Mouse (Mus musculus) Patski (cell line): ENCODE measurements around the gene Kndc1. TPM values are rescaled to one million over a fixed set of nuclear protein-coding genes. Genes with fewer than 3 reads are reported as not detected.

Experiments
- ATAC-seq: fragments of 100-300 bp; one replicate; pipeline ENCODE4 v1.8.0; 2021
- CTCF ChIA-PET: fragments of 350-600 bp; sonication (Branson Sonifier 250); formaldehyde crosslinking; loops from one replicate; lab custom pipeline; 2022; ENCODE audit warnings: inconsistent platforms; lab: Charles Lee
- POLR2A ChIA-PET: fragments of 350-600 bp; sonication (Branson Sonifier 250); formaldehyde crosslinking; loops from one replicate; lab custom pipeline; 2022; ENCODE audit warnings: antibody characterized with exemption, inconsistent platforms; lab: Charles Lee
- DNase-seq: peaks from one replicate; pipeline ENCODE4 v3.0.0-alpha.2; 2011; ENCODE audit warnings: low read depth, low spot score
- H3K27me3 ChIP-seq: fragments of 371-371 bp; one replicate; pipeline ENCODE4 v1.5.1; 2021
- CTCF ChIP-seq: fragments of 100-300 bp; IDR thresholded peaks from one replicate; pipeline ENCODE4 v1.5.1; 2021
- in situ Hi-C: fragments of 300-500 bp; cut with MboI; formaldehyde crosslinking; loops from 3 replicates; pipeline ENCODE4 v1.11.1; 2018; ENCODE audit warnings: low pct_unique_long_range_greater_than_20kb, mixed read lengths
- polyA plus RNA-seq: library from polyadenylated mRNA; unstranded; gene quantifications from one replicate; pipeline ENCODE4 v1.2.3, GENCODE M21; 2021

The Kndc1 gene
- polyA plus RNA-seq, 1 experiment from 2014 or later, result 0.54 TPM

- no peak for ATAC-seq
- TF ChIP-seq CTCF, result no peak
- in situ Hi-C loops, result no loop called here
- no peaks in the 10 kb centered on the region for H3K27me3 ChIP-seq
- DNase-seq, result no peak
- ChIA-PET CTCF (interaction anchor here (0.7 to 1.7 kb wide), 3 partner anchors 10 to 15 kb away, joined by 3 to 7 read pairs (median 4); no protein-coding TSS in a partner anchor), POLR2A (no interaction called here)
These were observed 84.7 kb downstream of the Kndc1 start for GRCm38 (mm10) chr7:139979011-139979719.

- no peak for DNase-seq
- ATAC-seq, result no peak
- in situ Hi-C loops, result no loop called here
- no peaks in the 10 kb centered on the region for H3K27me3 ChIP-seq
- POLR2A ChIA-PET, result interaction anchor here (0.6 kb wide), 1 partner anchor 28 kb away, joined by 3 read pairs; no protein-coding TSS in a partner anchor
- CTCF ChIA-PET, result no interaction called here
- no peak for TF ChIP-seq CTCF
These were observed 86.3 kb downstream of the Kndc1 start for GRCm38 (mm10) chr7:139980778-139981177.

GRCm38 (mm10) chr7:139982058-139982457, 87.6 kb downstream of the Kndc1 start:
- ATAC-seq (no peak), DNase-seq (no peak)
- no peak for TF ChIP-seq CTCF
- ChIA-PET POLR2A (interaction anchor here (0.5 to 0.7 kb wide), 2 partner anchors 13 to 360 kb away, joined by 3 read pairs; no protein-coding TSS in a partner anchor), CTCF (interaction anchor here (1.4 to 1.5 kb wide), 2 partner anchors 11 to 13 kb away, joined by 4 to 5 read pairs; partner anchors contain the start of gene Adam8)
- H3K27me3 ChIP-seq, result no peaks in the 10 kb centered on the region
- in situ Hi-C loops, result no loop called here

- ChIA-PET POLR2A (interaction anchor here (0.6 kb wide), 1 partner anchor 34 kb away, joined by 5 read pairs; no protein-coding TSS in a partner anchor), CTCF (interaction anchor here (1.5 to 4.2 kb wide), 2 partner anchors 11 to 13 kb away, joined by 4 to 17 read pairs; no protein-coding TSS in a partner anchor)
- no peak for DNase-seq
- no peak for ATAC-seq
- in situ Hi-C loops, result no loop called here
- no peaks in the 10 kb centered on the region for H3K27me3 ChIP-seq
- TF ChIP-seq CTCF, result no peak
These were observed 90.0 kb downstream of the Kndc1 start for GRCm38 (mm10) chr7:139984505-139984904.

GRCm38 (mm10) chr7:139988272-139988671, 93.8 kb downstream of the Kndc1 start:
- no peak for ATAC-seq
- no peaks in the 10 kb centered on the region for H3K27me3 ChIP-seq
- TF ChIP-seq CTCF, result no peak
- CTCF ChIA-PET, result interaction anchor here (4.2 kb wide), 1 partner anchor 7 kb away, joined by 17 read pairs; no protein-coding TSS in a partner anchor
- POLR2A ChIA-PET, result no interaction called here
- in situ Hi-C loops, result no loop called here
- DNase-seq, result no peak

- ChIA-PET POLR2A (interaction anchor here (0.6 kb wide), 1 partner anchor 324 kb away, joined by 15 read pairs; no protein-coding TSS in a partner anchor), CTCF (interaction anchor here (7.4 kb wide), 1 partner anchor 20 kb away, joined by 113 read pairs; no protein-coding TSS in a partner anchor)
- DNase-seq (no peak), ATAC-seq (no peak)
- H3K27me3 ChIP-seq, result no peaks in the 10 kb centered on the region
- in situ Hi-C loops, result loop anchor here (10.0 kb wide), 1 partner anchor 86 kb away; no protein-coding TSS in a partner anchor
- no peak for TF ChIP-seq CTCF
These were observed 96.4 kb downstream of the Kndc1 start for GRCm38 (mm10) chr7:139990864-139991394.

Other genes with a start within 250 kb of the Kndc1 start
- gene Cfap46, start 210.9 kb upstream of the Kndc1 start, polyA plus RNA-seq, result 4.2 TPM
- 55.9 TPM for gene Adgra1, start 60.5 kb upstream of the Kndc1 start, polyA plus RNA-seq
- gene Utf1, start 49.1 kb downstream of the Kndc1 start, polyA plus RNA-seq, result not detected
- 0.18 TPM for gene 6430531B16Rik, start 84.1 kb downstream of the Kndc1 start, polyA plus RNA-seq
- gene Adam8, start 97.9 kb downstream of the Kndc1 start, polyA plus RNA-seq, result 1.4 TPM
- gene Zfp511, start 141.7 kb downstream of the Kndc1 start, polyA plus RNA-seq, result 28.8 TPM
- gene Tubgcp2, start 142.0 kb downstream of the Kndc1 start, polyA plus RNA-seq, result 29.2 TPM
- gene Msx3, start 154.4 kb downstream of the Kndc1 start, polyA plus RNA-seq, result not detected
- gene Caly, start 187.9 kb downstream of the Kndc1 start, polyA plus RNA-seq, result not detected
- not detected for gene Prap1, start 198.7 kb downstream of the Kndc1 start, polyA plus RNA-seq
- gene Fuom, start 207.7 kb downstream of the Kndc1 start, polyA plus RNA-seq, result 50.1 TPM
- 9.8 TPM for gene Paox, start 221.1 kb downstream of the Kndc1 start, polyA plus RNA-seq
- gene Echs1, start 221.8 kb downstream of the Kndc1 start, polyA plus RNA-seq, result 170 TPM
- 23.2 TPM for gene Mtg1, start 242.9 kb downstream of the Kndc1 start, polyA plus RNA-seq